Mouse (Mus musculus) forebrain, embryonic 11.5 days (tissue): ENCODE data around the gene Slc45a1. TPM values are rescaled to one million over a fixed set of nuclear protein-coding genes. Genes with fewer than 3 reads are reported as not detected.

Experiments
- ATAC-seq: fragments of 200-750 bp; cut with Nextera tagmentation; replicated peaks from 2 replicates; pipeline ENCODE4 v1.8.0; 2017; ENCODE audit warnings: moderate TSS enrichment; ENCODE audit not compliant: low FRiP score
- DNase-seq: peaks from one replicate; pipeline ENCODE4 v3.0.0-alpha.2; 2017; ENCODE audit warnings: low spot score
- H3K27ac ChIP-seq: fragments of 300-500 bp; sonication (generic); 2 replicates; pipeline ENCODE4 v1.5.1; 2014; ENCODE audit warnings: low read depth, low read length
- H3K27me3 ChIP-seq: fragments of 300-500 bp; sonication (generic); 2 replicates; pipeline ENCODE4 v1.6.1; 2014; ENCODE audit warnings: mild to moderate bottlenecking, low read length, mixed read lengths; ENCODE audit not compliant: control insufficient read depth, insufficient read depth
- H3K36me3 ChIP-seq: fragments of 300-500 bp; sonication (generic); 2 replicates; pipeline ENCODE4 v1.6.1; 2014; ENCODE audit warnings: mild to moderate bottlenecking, low read length, moderate library complexity, mixed read lengths; ENCODE audit not compliant: control insufficient read depth, insufficient read depth
- H3K4me1 ChIP-seq: fragments of 300-500 bp; sonication (generic); replicated peaks from 2 replicates; pipeline ENCODE4 v1.6.1; 2014; ENCODE audit warnings: low read length, mixed read lengths; ENCODE audit not compliant: control insufficient read depth, insufficient read depth
- H3K4me2 ChIP-seq: fragments of 300-500 bp; sonication (generic); 2 replicates; pipeline ENCODE4 v1.6.1; 2014; ENCODE audit warnings: low read depth, mild to moderate bottlenecking, low read length, moderate library complexity, mixed read lengths; ENCODE audit not compliant: severe bottlenecking
- H3K4me3 ChIP-seq: fragments of 300-500 bp; sonication (generic); 2 replicates; pipeline ENCODE4 v1.5.1; 2014; ENCODE audit warnings: low read depth, low read length
- H3K9ac ChIP-seq: fragments of 300-500 bp; sonication (generic); 2 replicates; pipeline ENCODE4 v1.6.1; 2014; ENCODE audit warnings: low read length
- H3K9me3 ChIP-seq: fragments of 300-500 bp; sonication (generic); 2 replicates; pipeline ENCODE4 v1.6.1; 2016; ENCODE audit warnings: low read length, mixed read lengths; ENCODE audit not compliant: control insufficient read depth
- WGBS: fragments of 180-500 bp; shearing (Covaris S2); extraction: QIAGEN DNeasy Blood & Tissue Kit; methylation state at CpG from one replicate; pipeline ENCODE4 v1.1.7; 2014; 5-methylcytosine and 5-hydroxymethylcytosine counted together
- polyA plus RNA-seq: library from polyadenylated mRNA; unstranded; fragments of >200 nt; fragmentation: Nextera tagmentation; extraction: Ambion mirVana; gene quantifications from 2 replicates; pipeline ENCODE4 v1.2.1, GENCODE M21; 2014

The Slc45a1 gene
- polyA plus RNA-seq, 1 experiment from 2014 or later: 2.7 TPM

DNA sequence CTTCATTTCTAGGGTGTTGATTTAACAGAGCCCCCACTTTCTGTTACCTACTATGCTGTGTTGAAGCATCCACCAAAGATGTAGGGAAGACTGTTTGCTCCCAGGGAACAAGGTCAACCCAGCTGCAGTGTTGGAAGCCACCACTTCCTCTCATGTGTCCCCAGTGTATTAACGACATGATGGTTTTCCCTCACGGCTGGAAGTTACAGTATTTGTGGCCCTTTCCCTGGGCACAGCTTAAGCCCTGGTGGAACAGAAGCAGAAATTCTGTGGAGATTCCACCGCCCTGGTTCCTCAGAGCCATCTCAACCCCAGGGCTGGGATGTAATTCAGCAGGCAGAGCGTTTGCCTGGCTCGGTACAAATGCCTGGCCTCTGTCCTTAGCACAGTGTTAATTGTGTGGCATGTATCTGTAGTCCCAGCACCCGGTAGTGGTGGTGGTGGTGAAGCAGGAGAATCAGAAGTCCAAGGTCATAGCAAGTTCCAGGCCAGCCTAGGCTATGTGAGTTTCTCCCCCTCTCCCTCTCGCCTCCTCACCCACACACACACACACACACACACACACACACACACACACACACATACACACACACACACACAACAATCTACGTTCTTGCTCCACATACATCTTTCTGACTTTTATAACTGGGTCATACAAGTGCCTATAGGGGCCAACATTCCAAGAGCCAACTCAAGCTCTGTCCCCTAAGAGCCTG is 34.0 kb upstream of the Slc45a1 start:
- WGBS: 72% methylated on average over 8 of the region's 8 CpGs
- Histone ChIP-seq H3K4me3 (no peak overlapping the region), H3K4me1 (peaks cover 2% of the 10 kb centered on the region; the same call in 1 of the 2 replicates), H3K9ac (no peak overlapping the region), H3K4me2 (no peak overlapping the region), H3K27ac (no peak overlapping the region), H3K27me3 (no peaks in the 10 kb centered on the region), H3K36me3 (no peaks in the 10 kb centered on the region), H3K9me3 (no peaks in the 10 kb centered on the region)
- no peak for DNase-seq
- ATAC-seq: no peak

DNA sequence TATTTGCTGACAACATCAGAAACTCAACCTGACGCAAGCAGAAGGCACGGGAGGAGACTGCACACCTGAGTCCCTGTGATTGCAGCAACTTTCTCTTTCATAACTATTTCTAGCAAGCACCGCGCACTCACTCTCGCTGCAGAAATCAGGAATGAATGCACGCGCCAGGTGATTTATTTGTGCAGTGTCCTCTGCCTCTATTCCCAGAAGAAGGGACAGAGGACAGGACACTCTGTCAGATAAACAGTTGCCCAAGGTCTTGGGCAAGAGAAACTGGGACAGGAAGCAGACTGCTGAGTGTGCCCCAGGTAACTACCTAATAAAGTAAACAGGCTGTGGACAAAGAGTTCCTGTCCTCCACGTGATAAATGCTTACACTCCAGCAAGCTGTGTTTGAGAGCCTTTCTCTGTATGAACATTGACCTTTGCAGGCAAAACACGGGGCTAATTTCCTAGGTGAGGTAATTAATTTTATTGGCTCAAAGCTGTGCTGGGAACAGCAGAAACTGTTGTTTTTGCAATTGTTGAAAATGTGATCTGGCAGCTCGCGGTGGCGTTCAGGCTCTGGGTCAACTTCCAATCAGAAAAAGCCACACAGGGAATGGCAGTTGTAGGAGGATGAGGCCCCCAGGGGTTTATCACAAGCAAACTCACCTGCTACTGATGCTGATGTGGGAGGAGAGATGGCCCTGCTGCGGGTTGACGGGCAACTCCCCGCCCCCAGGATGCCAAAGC is 33.2 kb upstream of the Slc45a1 start:
- no peaks in the 10 kb centered on the region for H3K27me3 ChIP-seq
- H3K4me3 ChIP-seq: no peak overlapping the region
- no peak for DNase-seq
- peaks cover 2% of the 10 kb centered on the region; the same call in 1 of the 2 replicates for H3K4me1 ChIP-seq
- no peak for ATAC-seq
- H3K9me3 ChIP-seq: no peaks in the 10 kb centered on the region
- WGBS: 64% methylated on average over 15 of the region's 15 CpGs
- H3K9ac ChIP-seq: no peak overlapping the region
- H3K4me2 ChIP-seq: no peak overlapping the region
- H3K27ac ChIP-seq: no peak overlapping the region; the same call in 1 of the 2 replicates
- H3K36me3 ChIP-seq: no peaks in the 10 kb centered on the region

DNA sequence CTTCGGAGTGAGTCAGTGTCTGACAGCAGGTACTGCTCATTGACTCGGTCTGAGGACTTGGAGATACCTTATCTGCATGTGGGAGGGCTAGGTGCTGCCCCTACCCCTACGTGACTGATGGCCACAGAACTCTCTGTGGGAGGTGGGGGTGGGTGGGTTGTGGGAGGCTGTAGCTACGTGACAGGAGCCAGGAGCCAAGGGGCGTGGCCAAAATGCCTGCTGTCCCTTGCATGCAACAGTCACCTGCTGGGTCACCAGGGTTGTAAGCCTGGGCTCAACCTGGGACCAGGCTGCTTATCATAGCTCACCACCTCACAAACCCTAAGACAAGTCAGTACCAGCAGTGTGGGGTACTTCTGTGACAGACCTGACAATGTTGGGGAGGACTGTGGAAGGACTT is 28.4 kb upstream of the Slc45a1 start:
- 76% methylated on average over 5 of the region's 5 CpGs for WGBS
- DNase-seq: no peak
- no peaks in the 10 kb centered on the region for H3K36me3 ChIP-seq
- no peak overlapping the region for H3K27ac ChIP-seq
- H3K4me1 ChIP-seq: 0 out of 2 replicates have a peak, but pooled peaks cover 2% of the 10 kb centered on the region
- H3K9ac ChIP-seq: no peak overlapping the region
- no peak overlapping the region for H3K4me2 ChIP-seq
- no peaks in the 10 kb centered on the region for H3K9me3 ChIP-seq
- ATAC-seq: no peak
- no peak overlapping the region for H3K4me3 ChIP-seq
- no peaks in the 10 kb centered on the region for H3K27me3 ChIP-seq

DNA sequence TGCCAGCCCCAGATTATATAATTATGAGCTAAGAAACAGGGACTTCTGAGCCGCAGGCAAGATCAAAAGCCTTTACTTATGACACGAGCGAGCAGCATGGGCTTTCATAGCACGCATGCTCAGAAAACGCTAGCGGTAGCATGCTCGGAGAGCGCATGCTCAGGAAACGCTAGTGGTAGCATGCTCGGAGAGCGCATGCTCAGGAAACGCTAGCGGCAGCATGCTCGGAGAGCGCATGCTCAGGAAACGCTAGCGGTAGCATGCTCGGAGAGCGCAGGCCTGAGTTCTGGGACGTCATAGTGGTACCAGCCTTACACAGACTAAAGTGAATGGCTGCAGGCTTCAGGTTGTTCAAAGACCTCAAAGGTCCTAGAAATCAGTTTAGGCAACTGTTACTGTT is 26.8 kb upstream of the Slc45a1 start:
- ATAC-seq: no peak
- Histone ChIP-seq H3K9ac (no peak overlapping the region), H3K4me2 (no peak overlapping the region), H3K4me3 (no peak overlapping the region), H3K36me3 (no peaks in the 10 kb centered on the region), H3K27me3 (no peaks in the 10 kb centered on the region), H3K4me1 (0 out of 2 replicates have a peak, but pooled peaks cover 2% of the 10 kb centered on the region), H3K27ac (no peak overlapping the region), H3K9me3 (no peaks in the 10 kb centered on the region)
- 96% methylated on average over 20 of the region's 20 CpGs for WGBS
- no peak for DNase-seq

DNA sequence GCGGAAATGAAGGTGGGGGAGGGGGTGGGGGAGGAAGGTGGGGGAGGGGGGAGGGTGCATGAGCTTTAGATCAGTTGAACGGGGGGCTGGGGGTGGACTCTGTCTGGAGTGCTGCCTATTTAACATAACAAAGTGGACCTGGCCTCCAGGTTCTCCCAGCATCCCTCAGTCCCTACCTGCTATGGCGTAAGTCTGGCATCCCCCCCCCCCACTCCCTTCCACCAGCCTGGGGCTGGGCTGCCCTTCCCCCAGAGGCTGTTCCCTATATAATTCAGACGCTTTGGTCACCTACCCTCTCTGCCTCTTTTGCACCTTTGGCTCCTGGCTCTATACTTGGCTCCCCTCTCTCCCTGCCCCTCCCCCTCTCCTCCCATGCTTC is 25.9 kb upstream of the Slc45a1 start:
- no peak overlapping the region for H3K4me2 ChIP-seq
- DNase-seq: no peak
- H3K4me1 ChIP-seq: 0 out of 2 replicates have a peak, but pooled peaks cover 2% of the 10 kb centered on the region
- H3K9me3 ChIP-seq: no peaks in the 10 kb centered on the region
- no peak overlapping the region for H3K9ac ChIP-seq
- no peak overlapping the region for H3K27ac ChIP-seq
- H3K4me3 ChIP-seq: no peak overlapping the region
- no peaks in the 10 kb centered on the region for H3K36me3 ChIP-seq
- 7% methylated on average over 3 of the region's 4 CpGs for WGBS
- no peaks in the 10 kb centered on the region for H3K27me3 ChIP-seq
- peak; percentile 65; the same call in 1 of the 2 replicates for ATAC-seq

- Histone ChIP-seq H3K4me1 (0 out of 2 replicates have a peak, but pooled peaks cover 2% of the 10 kb centered on the region), H3K27ac (no peak overlapping the region), H3K27me3 (no peaks in the 10 kb centered on the region), H3K9ac (no peak overlapping the region), H3K4me2 (peak overlapping the region; percentile 19; the same call in 1 of the 2 replicates), H3K4me3 (no peak overlapping the region), H3K9me3 (no peaks in the 10 kb centered on the region), H3K36me3 (no peaks in the 10 kb centered on the region)
- no peak for DNase-seq
- ATAC-seq: peak; percentile 46; the same call in 1 of the 2 replicates
- 14% methylated on average over 10 of the region's 10 CpGs for WGBS
Observed at GRCm38 (mm10) chr4:150677126-150677845, 25.3 kb upstream of the Slc45a1 start.

DNA sequence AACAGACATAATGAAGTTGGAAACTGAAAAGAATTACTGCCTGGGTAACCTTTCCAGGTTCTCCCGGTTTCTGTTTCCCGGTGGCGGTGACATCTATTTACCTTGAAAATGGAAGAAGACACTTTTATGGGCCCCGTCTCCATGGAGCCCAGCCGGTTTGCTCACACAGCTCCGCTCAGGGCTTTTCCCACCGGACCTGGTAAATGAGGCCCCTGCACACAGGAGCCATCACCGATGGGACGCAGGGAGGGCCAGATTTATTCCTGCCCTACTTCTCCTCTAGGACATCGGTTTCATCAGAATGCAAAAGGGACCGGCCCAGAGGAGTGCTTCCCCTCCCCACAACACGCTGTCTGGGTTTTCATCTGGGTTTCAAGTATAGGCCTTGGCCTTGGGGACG is 24.1 kb upstream of the Slc45a1 start:
- H3K4me3 ChIP-seq: no peak overlapping the region
- H3K4me2 ChIP-seq: no peak overlapping the region
- no peak overlapping the region for H3K27ac ChIP-seq
- H3K4me1 ChIP-seq: 0 out of 2 replicates have a peak, but pooled peaks cover 2% of the 10 kb centered on the region
- H3K27me3 ChIP-seq: no peaks in the 10 kb centered on the region
- no peaks in the 10 kb centered on the region for H3K9me3 ChIP-seq
- H3K9ac ChIP-seq: no peak overlapping the region
- WGBS: 92% methylated on average over 13 of the region's 13 CpGs
- H3K36me3 ChIP-seq: no peaks in the 10 kb centered on the region
- no peak for ATAC-seq
- DNase-seq: no peak

- H3K36me3 ChIP-seq: no peaks in the 10 kb centered on the region
- H3K4me2 ChIP-seq: no peak overlapping the region
- H3K4me1 ChIP-seq: 0 out of 2 replicates have a peak, but pooled peaks cover 2% of the 10 kb centered on the region
- DNase-seq (no peak), ATAC-seq (no peak)
- no peak overlapping the region for H3K9ac ChIP-seq
- 93% methylated on average over 10 of the region's 10 CpGs for WGBS
- H3K4me3 ChIP-seq: no peak overlapping the region
- H3K27me3 ChIP-seq: no peaks in the 10 kb centered on the region
- no peak overlapping the region for H3K27ac ChIP-seq
- no peaks in the 10 kb centered on the region for H3K9me3 ChIP-seq
Observed at GRCm38 (mm10) chr4:150675274-150675673, 23.3 kb upstream of the Slc45a1 start.
